Mouse (Mus musculus) hindbrain, embryonic 13.5 days (tissue): ENCODE measurements around the gene Oxld1. TPM values are rescaled to one million over a fixed set of nuclear protein-coding genes. Genes with fewer than 3 reads are reported as not detected.

ENCODE experiments used
- ATAC-seq: fragments of 200-750 bp; cut with Nextera tagmentation; 2 replicates; pipeline ENCODE4 v1.8.0; 2017; ENCODE audit warnings: moderate TSS enrichment; ENCODE audit not compliant: low FRiP score
- H3K27ac ChIP-seq: fragments of 300-500 bp; sonication (generic); 2 replicates; pipeline ENCODE4 v1.5.1; 2015; ENCODE audit warnings: inconsistent platforms, mild to moderate bottlenecking, moderate library complexity
- H3K27me3 ChIP-seq: fragments of 300-500 bp; sonication (generic); 2 replicates; pipeline ENCODE4 v1.6.1; 2015; ENCODE audit warnings: mild to moderate bottlenecking, inconsistent platforms
- H3K36me3 ChIP-seq: fragments of 300-500 bp; sonication (generic); 2 replicates; pipeline ENCODE4 v1.6.1; 2015; ENCODE audit warnings: mild to moderate bottlenecking, inconsistent platforms
- H3K4me1 ChIP-seq: fragments of 300-500 bp; sonication (generic); replicated peaks from 2 replicates; pipeline ENCODE4 v1.6.1; 2015; ENCODE audit warnings: inconsistent platforms
- H3K4me2 ChIP-seq: fragments of 300-500 bp; sonication (generic); 2 replicates; pipeline ENCODE4 v1.6.1; 2015; ENCODE audit warnings: inconsistent platforms, mild to moderate bottlenecking, moderate library complexity
- H3K4me3 ChIP-seq: fragments of 300-500 bp; sonication (generic); 2 replicates; pipeline ENCODE4 v1.5.1; 2015; ENCODE audit warnings: mild to moderate bottlenecking, inconsistent platforms
- H3K9ac ChIP-seq: fragments of 300-500 bp; sonication (generic); 2 replicates; pipeline ENCODE4 v1.6.1; 2015; ENCODE audit warnings: mild to moderate bottlenecking, inconsistent platforms
- H3K9me3 ChIP-seq: fragments of 300-500 bp; sonication (generic); 2 replicates; pipeline ENCODE4 v1.6.1; 2016; ENCODE audit warnings: inconsistent platforms
- WGBS: fragments of 180-500 bp; shearing (Covaris S2); methylation state at CpG from one replicate; pipeline ENCODE4 v1.1.7; 2015; 5-methylcytosine and 5-hydroxymethylcytosine counted together
- polyA plus RNA-seq: library from polyadenylated mRNA; unstranded; fragments of >200 nt; fragmentation: Nextera tagmentation; extraction: Ambion mirVana; gene quantifications from 2 replicates; pipeline ENCODE4 v1.2.1, GENCODE M21; 2015

The Oxld1 gene
- 10.5 and 10.6 TPM in 2 replicates for polyA plus RNA-seq

GRCm38 (mm10) chr11:120457772-120458751, at the start of gene Oxld1, which contains the start of gene Ccdc137:
Gene Oxld1 (minus strand): TSS chr11:120458068.
Gene Ccdc137 (plus strand): TSS chr11:120458115.
- ATAC-seq: peak; percentile 87
- peaks cover 21% of the 10 kb centered on the region for H3K4me1 ChIP-seq
- peak within 1 kb of the TSS; percentile 96 for H3K9ac ChIP-seq
- H3K36me3 ChIP-seq: peaks cover 35% of the 10 kb centered on the region
- no peaks in the 10 kb centered on the region for H3K9me3 ChIP-seq
- peak within 1 kb of the TSS; percentile 83 for H3K4me3 ChIP-seq
- peak within 1 kb of the TSS; percentile 87 for H3K27ac ChIP-seq
- peak within 1 kb of the TSS; percentile 90 for H3K4me2 ChIP-seq
- no peaks in the 10 kb centered on the region for H3K27me3 ChIP-seq
- WGBS: 5% methylated on average over 62 of the region's 62 CpGs

- Histone ChIP-seq H3K27me3 (0 out of 2 replicates have a peak, but pooled peaks cover 4% of the 10 kb centered on the region), H3K27ac (no peak overlapping the region), H3K9ac (no peak overlapping the region), H3K4me3 (no peak overlapping the region), H3K4me1 (peaks cover 7% of the 10 kb centered on the region), H3K4me2 (no peak overlapping the region), H3K9me3 (no peaks in the 10 kb centered on the region), H3K36me3 (no peaks in the 10 kb centered on the region)
- WGBS: 65% methylated on average over 4 of the region's 4 CpGs
- ATAC-seq: no peak
Observed at GRCm38 (mm10) chr11:120506899-120507298, 49.0 kb upstream of the Oxld1 start.

GRCm38 (mm10) chr11:120505661-120506060, 47.8 kb upstream of the Oxld1 start:
- H3K27ac ChIP-seq: no peak overlapping the region
- H3K4me3 ChIP-seq: no peak overlapping the region
- ATAC-seq: no peak
- no peak overlapping the region for H3K4me2 ChIP-seq
- no peaks in the 10 kb centered on the region for H3K9me3 ChIP-seq
- WGBS: 88% methylated on average over 3 of the region's 3 CpGs
- 0 out of 2 replicates have a peak, but pooled peaks cover 2% of the 10 kb centered on the region for H3K27me3 ChIP-seq
- no peaks in the 10 kb centered on the region for H3K36me3 ChIP-seq
- H3K9ac ChIP-seq: no peak overlapping the region
- peaks cover 5% of the 10 kb centered on the region for H3K4me1 ChIP-seq

GRCm38 (mm10) chr11:120501701-120502100, 43.8 kb upstream of the Oxld1 start:
- Histone ChIP-seq H3K4me1 (no peaks in the 10 kb centered on the region), H3K4me3 (no peak overlapping the region), H3K36me3 (peaks cover 28% of the 10 kb centered on the region), H3K27me3 (0 out of 2 replicates have a peak, but pooled peaks cover 2% of the 10 kb centered on the region), H3K9me3 (no peaks in the 10 kb centered on the region), H3K27ac (no peak overlapping the region), H3K9ac (no peak overlapping the region), H3K4me2 (no peak overlapping the region)
- WGBS: 90% methylated on average over 4 of the region's 4 CpGs
- no peak for ATAC-seq

GRCm38 (mm10) chr11:120501018-120501417, 43.1 kb upstream of the Oxld1 start:
- Histone ChIP-seq H3K9me3 (no peaks in the 10 kb centered on the region), H3K9ac (no peak overlapping the region)
- 74% methylated on average over 6 of the region's 6 CpGs for WGBS

GRCm38 (mm10) chr11:120500357-120500756, 42.5 kb upstream of the Oxld1 start:
- H3K9me3 ChIP-seq: no peaks in the 10 kb centered on the region
- WGBS: 31% methylated on average over 3 of the region's 3 CpGs
- H3K27me3 ChIP-seq: no peaks in the 10 kb centered on the region
- H3K27ac ChIP-seq: no peak overlapping the region
- H3K4me1 ChIP-seq: no peaks in the 10 kb centered on the region
- H3K4me3 ChIP-seq: no peak overlapping the region
- ATAC-seq: no peak
- no peak overlapping the region for H3K4me2 ChIP-seq
- H3K9ac ChIP-seq: no peak overlapping the region
- H3K36me3 ChIP-seq: peaks cover 42% of the 10 kb centered on the region

More at GRCm38 (mm10) chr11:120501018-120501417, 43.1 kb upstream of the Oxld1 start:
- Histone ChIP-seq H3K27me3 (no peaks in the 10 kb centered on the region), H3K36me3 (peaks cover 35% of the 10 kb centered on the region), H3K27ac (no peak overlapping the region), H3K4me1 (no peaks in the 10 kb centered on the region), H3K4me3 (no peak overlapping the region), H3K4me2 (no peak overlapping the region)
- ATAC-seq: no peak

GRCm38 (mm10) chr11:120499894-120500293, 42.0 kb upstream of the Oxld1 start:
- Histone ChIP-seq H3K9ac (no peak overlapping the region), H3K4me3 (no peak overlapping the region), H3K36me3 (peaks cover 46% of the 10 kb centered on the region), H3K27me3 (no peaks in the 10 kb centered on the region), H3K4me1 (no peaks in the 10 kb centered on the region), H3K27ac (no peak overlapping the region), H3K9me3 (no peaks in the 10 kb centered on the region), H3K4me2 (no peak overlapping the region)
- WGBS: 81% methylated on average over 6 of the region's 6 CpGs
- ATAC-seq: no peak

GRCm38 (mm10) chr11:120498891-120499290, 41.0 kb upstream of the Oxld1 start:
- no peak for ATAC-seq
- Histone ChIP-seq H3K4me3 (no peak overlapping the region), H3K9me3 (no peaks in the 10 kb centered on the region), H3K27ac (no peak overlapping the region), H3K27me3 (no peaks in the 10 kb centered on the region), H3K4me1 (peaks cover 4% of the 10 kb centered on the region), H3K36me3 (peaks cover 56% of the 10 kb centered on the region), H3K4me2 (no peak overlapping the region), H3K9ac (no peak overlapping the region)
- WGBS: 84% methylated on average over 5 of the region's 5 CpGs

GRCm38 (mm10) chr11:120498226-120498625, 40.4 kb upstream of the Oxld1 start:
- ATAC-seq: no peak
- no peak overlapping the region for H3K4me2 ChIP-seq
- H3K36me3 ChIP-seq: peaks cover 56% of the 10 kb centered on the region
- no peaks in the 10 kb centered on the region for H3K9me3 ChIP-seq
- no peak overlapping the region for H3K4me3 ChIP-seq
- peaks cover 11% of the 10 kb centered on the region for H3K4me1 ChIP-seq
- H3K9ac ChIP-seq: 0 out of 2 replicates have a peak overlapping the region, but pooled peaks have one; percentile 13
- no peak overlapping the region for H3K27ac ChIP-seq
- H3K27me3 ChIP-seq: no peaks in the 10 kb centered on the region
- 97% methylated on average over 12 of the region's 12 CpGs for WGBS

GRCm38 (mm10) chr11:120497436-120497835, 39.6 kb upstream of the Oxld1 start:
- H3K4me3 ChIP-seq: no peak overlapping the region
- H3K9ac ChIP-seq: no peak overlapping the region
- H3K36me3 ChIP-seq: peaks cover 56% of the 10 kb centered on the region
- no peak for ATAC-seq
- no peaks in the 10 kb centered on the region for H3K27me3 ChIP-seq
- peaks cover 19% of the 10 kb centered on the region for H3K4me1 ChIP-seq
- H3K4me2 ChIP-seq: no peak overlapping the region
- no peak overlapping the region for H3K27ac ChIP-seq
- H3K9me3 ChIP-seq: no peaks in the 10 kb centered on the region
- 97% methylated on average over 3 of the region's 3 CpGs for WGBS

- Histone ChIP-seq H3K36me3 (peaks cover 55% of the 10 kb centered on the region), H3K4me1 (peaks cover 43% of the 10 kb centered on the region), H3K4me2 (peak overlapping the region; percentile 97), H3K27ac (no peak overlapping the region), H3K9ac (peak overlapping the region; percentile 94), H3K4me3 (peak overlapping the region; percentile 93; the same call in 1 of the 2 replicates), H3K9me3 (no peaks in the 10 kb centered on the region), H3K27me3 (no peaks in the 10 kb centered on the region)
- no peak for ATAC-seq
- WGBS: 90% methylated on average over 3 of the region's 3 CpGs
Observed at GRCm38 (mm10) chr11:120493911-120494310, 36.0 kb upstream of the Oxld1 start.

GRCm38 (mm10) chr11:120493351-120493750, 35.5 kb upstream of the Oxld1 start:
- H3K9me3 ChIP-seq: no peaks in the 10 kb centered on the region
- H3K36me3 ChIP-seq: peaks cover 55% of the 10 kb centered on the region
- H3K4me2 ChIP-seq: peak overlapping the region; percentile 97
- peak overlapping the region; percentile 94 for H3K9ac ChIP-seq
- no peaks in the 10 kb centered on the region for H3K27me3 ChIP-seq
- peaks cover 43% of the 10 kb centered on the region for H3K4me1 ChIP-seq
- H3K27ac ChIP-seq: peak overlapping the region; percentile 89
- WGBS: 56% methylated on average over 3 of the region's 3 CpGs
- ATAC-seq: no peak
- peak overlapping the region; percentile 93 for H3K4me3 ChIP-seq
